Mouse (Mus musculus) cerebral cortex, adult 2 months (tissue): ENCODE data around the gene B3gat2.

ENCODE experiments used
- WGBS: fragments of 180-500 bp; shearing (Covaris S2); methylation state at CpG from one replicate; pipeline ENCODE4 v1.1.7; 2018; 5-methylcytosine and 5-hydroxymethylcytosine counted together

B3gat2 gene

GRCm38 (mm10) chr1:23834819-23835218 lies 73.3 kb downstream of the B3gat2 start:
- WGBS: 36% methylated on average over 9 of the region's 9 CpGs

- WGBS: 89% methylated on average over 4 of the region's 4 CpGs
Observed at GRCm38 (mm10) chr1:23836630-23837029, 75.1 kb downstream of the B3gat2 start.

GRCm38 (mm10) chr1:23842629-23843028 lies 81.1 kb downstream of the B3gat2 start:
- WGBS: 64% methylated on average over 3 of the region's 3 CpGs

GRCm38 (mm10) chr1:23843790-23844189 lies 82.2 kb downstream of the B3gat2 start:
- WGBS: 53% methylated on average over 7 of the region's 7 CpGs

- WGBS: 88% methylated on average over 10 of the region's 10 CpGs
Observed at GRCm38 (mm10) chr1:23845007-23845406, 83.5 kb downstream of the B3gat2 start.

GRCm38 (mm10) chr1:23846044-23846680 lies 84.6 kb downstream of the B3gat2 start:
- WGBS: 40% methylated on average over 10 of the region's 10 CpGs

- WGBS: 73% methylated on average over 3 of the region's 3 CpGs
Observed at GRCm38 (mm10) chr1:23855623-23856022, 94.1 kb downstream of the B3gat2 start.

GRCm38 (mm10) chr1:23860944-23861343 lies 99.4 kb downstream of the B3gat2 start:
- 93% methylated on average over 2 of the region's 2 CpGs for WGBS

GRCm38 (mm10) chr1:23865566-23865965 lies 104.0 kb downstream of the B3gat2 start:
- WGBS: 71% methylated on average over 7 of the region's 7 CpGs

- WGBS: 28% methylated on average over 2 of the region's 2 CpGs
Observed at GRCm38 (mm10) chr1:23867350-23867862, 105.9 kb downstream of the B3gat2 start.

GRCm38 (mm10) chr1:23872194-23872593 lies 110.6 kb downstream of the B3gat2 start:
- 93% methylated on average over 1 of the region's 1 CpGs for WGBS

- WGBS: 92% methylated on average over 1 of the region's 1 CpGs
Observed at GRCm38 (mm10) chr1:23882681-23883080, 121.1 kb downstream of the B3gat2 start.

GRCm38 (mm10) chr1:23884087-23884668 lies 122.6 kb downstream of the B3gat2 start:
- WGBS: 61% methylated on average over 2 of the region's 2 CpGs

- WGBS: 54% methylated on average over 7 of the region's 7 CpGs
Observed at GRCm38 (mm10) chr1:23884914-23885313, 123.4 kb downstream of the B3gat2 start.

- WGBS: 35% methylated on average over 1 of the region's 1 CpGs
Observed at GRCm38 (mm10) chr1:23892072-23892471, 130.5 kb downstream of the B3gat2 start.
